Mouse (Mus musculus): ENCODE data around the gene Gpm6b.

DNA sequence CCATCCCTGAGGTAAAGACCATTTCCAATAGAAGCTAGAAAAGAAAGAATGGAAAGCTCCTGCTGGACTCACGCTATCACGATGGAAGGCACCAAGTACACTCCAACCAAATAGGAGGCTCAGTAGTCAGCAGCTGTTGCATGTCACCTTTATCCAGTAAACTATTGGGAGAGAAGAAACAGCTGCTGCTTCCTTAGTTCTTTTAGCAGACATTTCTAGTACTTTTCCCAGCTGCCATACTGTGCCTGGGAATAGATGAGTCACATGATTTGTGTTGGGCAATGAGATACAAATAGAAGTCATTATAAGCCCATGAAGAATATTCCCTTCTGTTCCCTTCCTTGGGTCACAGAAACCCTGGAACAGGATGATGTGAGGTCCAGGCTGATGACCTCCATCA, 40.4 kb upstream of the Gpm6b start:
- TF ChIP-seq CTCF (IDR thresholded peaks at IDR 0.05; ENCODE audit: borderline replicate concordance, control insufficient read depth, extremely low read depth, insufficient read depth, low read length, poor library complexity) (no peak), POLR2A (IDR thresholded peaks at IDR 0.05; ENCODE audit: control insufficient read depth, extremely low read depth, insufficient read depth, low read length, poor library complexity) (no peak)

All from thymus, adult 2 months (tissue).